Mouse (Mus musculus) adrenal gland, postnatal 14 days (tissue): ENCODE measurements around the gene Nop14. TPM values are rescaled to one million over a fixed set of nuclear protein-coding genes. Genes with fewer than 3 reads are reported as not detected.

ENCODE experiments used
- DNase-seq: peaks from one replicate; pipeline ENCODE4 v3.0.0; 2021; ENCODE audit warnings: mixed read lengths
- long read RNA-seq, 2 experiments: library from polyadenylated mRNA; stranded (forward); transcript quantifications; one replicate each; pipeline ENCODE4 v2.0.0; 2021
- total RNA-seq: library from RNA; stranded (reverse); gene quantifications from 2 replicates; pipeline ENCODE4 v1.2.3, GENCODE M21; 2021

The Nop14 gene
- total RNA-seq, result 21.9 and 26.8 TPM in 2 replicates
- long read RNA-seq, experiment 1, transcript Nop14-201 (18 exons, 2,702 nt), result major isoform, 37 of 47 reads
- long read RNA-seq, experiment 1, partial matches to known transcripts, result 7 of 47 reads
- long read RNA-seq, experiment 1, other reads (novel, unspliced or antisense), result 3 of 47 reads
- long read RNA-seq, experiment 2, transcript Nop14-201 (18 exons, 2,702 nt), result major isoform, 14 of 19 reads
- long read RNA-seq, experiment 2, partial matches to known transcripts, result 3 of 19 reads
- long read RNA-seq, experiment 2, other reads (novel, unspliced or antisense), result 2 of 19 reads

GRCm38 (mm10) chr5:34659686-34660590 is at the start of gene Nop14, which contains the start of gene Grk4:
Gene Nop14 (minus strand): TSS chr5:34660148.
Gene Grk4 (plus strand): TSS chr5:34660379.
- peak; percentile 99 for DNase-seq

- no peak for DNase-seq
These were observed 48.5 kb upstream of the Nop14 start for GRCm38 (mm10) chr5:34708436-34708835.

GRCm38 (mm10) chr5:34695521-34695920 is 35.6 kb upstream of the Nop14 start:
- DNase-seq, result no peak

- no peak for DNase-seq
These were observed 32.8 kb upstream of the Nop14 start for GRCm38 (mm10) chr5:34692782-34693181.

GRCm38 (mm10) chr5:34689868-34690267 is 29.9 kb upstream of the Nop14 start:
- no peak for DNase-seq

- DNase-seq, result no peak
These were observed 10.3 kb upstream of the Nop14 start for GRCm38 (mm10) chr5:34670280-34670679.

- DNase-seq, result no peak
These were observed 9.5 kb upstream of the Nop14 start for GRCm38 (mm10) chr5:34669493-34669892.

- DNase-seq, result no peak
These were observed 3.3 kb upstream of the Nop14 start for GRCm38 (mm10) chr5:34663231-34663630.

GRCm38 (mm10) chr5:34661909-34662308 is 2.0 kb upstream of the Nop14 start:
- DNase-seq, result no peak

GRCm38 (mm10) chr5:34660591-34661130 is 713 bp upstream of the Nop14 start:
- no peak for DNase-seq

GRCm38 (mm10) chr5:34657556-34657955 is 2.4 kb downstream of the Nop14 start:
- DNase-seq, result no peak

- no peak for DNase-seq
These were observed 5.1 kb downstream of the Nop14 start for GRCm38 (mm10) chr5:34654881-34655280.

GRCm38 (mm10) chr5:34652961-34653360 is 7.0 kb downstream of the Nop14 start:
- no peak for DNase-seq

GRCm38 (mm10) chr5:34647581-34647980 is 12.4 kb downstream of the Nop14 start:
- peak; percentile 77 for DNase-seq

- peak; percentile 50 for DNase-seq
These were observed 17.0 kb downstream of the Nop14 start for GRCm38 (mm10) chr5:34642932-34643331.

GRCm38 (mm10) chr5:34641991-34642390 is 18.0 kb downstream of the Nop14 start:
- no peak for DNase-seq

- DNase-seq, result peak; percentile 24
These were observed 22.3 kb downstream of the Nop14 start for GRCm38 (mm10) chr5:34637591-34638156.

GRCm38 (mm10) chr5:34636481-34637287 is 23.3 kb downstream of the Nop14 start, which contains the start of gene Mfsd10:
Gene Mfsd10 (minus strand): TSS chr5:34637212.
- DNase-seq, result peak; percentile 93

GRCm38 (mm10) chr5:34635665-34636192 is 24.2 kb downstream of the Nop14 start:
- no peak for DNase-seq

GRCm38 (mm10) chr5:34634746-34635400 is 25.1 kb downstream of the Nop14 start:
- no peak for DNase-seq

GRCm38 (mm10) chr5:34633641-34634040 is 26.3 kb downstream of the Nop14 start:
- DNase-seq, result no peak
